Mouse (Mus musculus) left cerebral cortex, adult 9 months (tissue): ENCODE results near the gene Lce1d.
"Not testable (repeated sequence)": the region's sequence is repeated elsewhere in the genome, so short reads cannot be mapped to it uniquely, and the experiment has no call there.

Experiments used
- DNase-seq, 2 experiments: peaks; one replicate each; pipeline ENCODE4 v3.0.0; 2022; ENCODE audit warnings: low spot score in 2 of 2

The Lce1d gene

GRCm38 (mm10) chr3:92687110-92687509 is at the start of gene Lce1d:
Gene Lce1d (minus strand): TSS chr3:92687210.
- no peak for DNase-seq

- DNase-seq = no peak
These were observed 35.6 kb upstream of the Lce1d start for GRCm38 (mm10) chr3:92722631-92723030.

GRCm38 (mm10) chr3:92720250-92720649 is 33.2 kb upstream of the Lce1d start, which contains the start of gene Lce1f:
Gene Lce1f (minus strand): TSS chr3:92720350.
- no peak for DNase-seq

GRCm38 (mm10) chr3:92715122-92715521 is 28.1 kb upstream of the Lce1d start:
- no peak for DNase-seq

- no peak for DNase-seq
These were observed 22.0 kb upstream of the Lce1d start, which contains the start of gene Lce1e for GRCm38 (mm10) chr3:92708974-92709373. Gene Lce1e (minus strand): TSS chr3:92709074.

- DNase-seq = no peak
These were observed 7.6 kb upstream of the Lce1d start for GRCm38 (mm10) chr3:92694613-92695012.

GRCm38 (mm10) chr3:92691688-92692087 is 4.7 kb upstream of the Lce1d start:
- DNase-seq = no peak

GRCm38 (mm10) chr3:92689154-92689553 is 2.1 kb upstream of the Lce1d start:
- not testable (repeated sequence) for DNase-seq

GRCm38 (mm10) chr3:92678947-92679346 is 8.1 kb downstream of the Lce1d start, which contains the start of gene Lce1c:
Gene Lce1c (plus strand): TSS chr3:92679247.
- DNase-seq = no peak

GRCm38 (mm10) chr3:92670215-92670614 is 16.8 kb downstream of the Lce1d start, which contains the start of gene Lce1a2:
Gene Lce1a2 (minus strand): TSS chr3:92670315.
- DNase-seq = no peak

GRCm38 (mm10) chr3:92656826-92657225 is 30.2 kb downstream of the Lce1d start, which contains the start of gene Lce1b:
Gene Lce1b (minus strand): TSS chr3:92656926.
- no peak for DNase-seq

GRCm38 (mm10) chr3:92648207-92648606 is 38.8 kb downstream of the Lce1d start, which contains the start of gene Lce1a1:
Gene Lce1a1 (minus strand): TSS chr3:92648307.
- no peak for DNase-seq

- DNase-seq = no peak
These were observed 47.2 kb downstream of the Lce1d start for GRCm38 (mm10) chr3:92639854-92640253.

- DNase-seq = no peak
These were observed 48.4 kb downstream of the Lce1d start for GRCm38 (mm10) chr3:92638653-92638991.

- no peak for DNase-seq
These were observed 49.0 kb downstream of the Lce1d start for GRCm38 (mm10) chr3:92637745-92638652.
